In the genomic region with DNA sequence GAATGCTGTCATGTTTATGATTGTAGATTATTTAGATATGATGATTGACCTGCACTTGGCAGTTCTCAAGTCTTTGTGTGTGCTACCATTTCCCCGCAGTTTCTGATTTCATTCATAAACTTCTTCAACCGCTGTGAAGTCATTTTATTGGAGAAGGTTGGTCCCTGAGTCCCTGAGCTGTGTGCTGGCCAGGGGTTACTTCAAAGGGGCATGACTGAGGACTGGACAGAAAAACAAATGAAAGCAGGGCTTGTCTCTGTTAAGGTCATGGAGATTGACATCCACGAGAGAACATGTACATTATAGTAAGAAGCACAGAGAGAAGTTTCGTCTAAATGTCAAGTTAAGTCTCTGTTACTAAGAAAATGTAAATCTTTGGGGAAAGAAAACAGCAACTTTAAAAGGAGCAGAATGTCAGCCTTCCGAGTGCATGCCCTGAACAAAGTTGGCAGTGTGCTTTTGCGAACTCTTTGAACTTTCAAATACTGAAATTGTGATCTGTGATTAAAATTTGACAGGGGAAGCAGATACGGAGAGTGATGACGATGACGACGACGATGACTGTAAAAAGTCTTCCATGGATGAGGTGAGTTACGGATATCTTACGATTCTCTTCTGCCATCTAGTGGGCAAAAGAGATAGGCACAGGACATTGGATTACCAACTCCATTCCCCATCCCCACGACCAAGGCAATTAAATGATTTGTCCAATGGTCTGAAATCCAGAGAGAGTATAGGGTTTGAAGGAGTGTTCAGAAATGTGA, we compare ENCODE assay signal across 9 mouse cellular contexts.
DNase-seq lines count a peak whose midpoint lies in the region; ATAC-seq and TF ChIP-seq lines count a peak whose summit lies in the region.
"Had no signal": no experiment of that assay in that cellular context is flagged by ENCODE, and none has a peak within 500 bp of the region (broad histone marks: within the 10 kb centered on the region; RNA-seq: fewer than 3 reads in every experiment).

No protein-coding gene starts in this region.

- intact Hi-C loops in left cerebral cortex, postnatal 4 days (cut with DNase I), result loop anchor here (2.0 to 10.0 kb wide), 5 partner anchors 295 to 779 kb away; no protein-coding TSS in a partner anchor

- CTCF ChIA-PET in Patski (lab: Charles Lee), result interaction anchor here (0.9 to 3.4 kb wide), 9 partner anchors 10 to 685 kb away, joined by 3 to 12 read pairs (median 6); no protein-coding TSS in a partner anchor

- POLR2A ChIA-PET in Patski (lab: Charles Lee), result no interaction called here

- H3K9ac ChIP-seq in midbrain, postnatal 0 days (replicated peaks; ENCODE audit: low read length, poor library complexity, severe bottlenecking), result no peak overlapping the region
- H3K9ac ChIP-seq: liver, embryonic 13.5 days had no signal

- H3K27ac ChIP-seq in heart, embryonic 10.5 days, result no peak overlapping the region
- H3K27ac ChIP-seq in kidney, adult 2 months (ENCODE audit: insufficient read depth, low read depth, low read length), result no peak overlapping the region
- H3K27ac ChIP-seq in midbrain, postnatal 0 days (ENCODE audit: low read depth, low read length), result no peak overlapping the region
- H3K27ac ChIP-seq: liver, embryonic 13.5 days had no signal

- H3K36me3 ChIP-seq in heart, embryonic 10.5 days, result no peaks in the 10 kb centered on the region
- H3K36me3 ChIP-seq in kidney, adult 2 months (ENCODE audit: control insufficient read depth, insufficient read depth, low read length), result peaks cover 1% of the 10 kb centered on the region; the same call in 1 of the 2 replicates
- H3K36me3 ChIP-seq in midbrain, postnatal 0 days (ENCODE audit: insufficient read depth, low read length), result no peaks in the 10 kb centered on the region; the same call in 1 of the 2 replicates
- H3K36me3 ChIP-seq: liver, embryonic 13.5 days had no signal

- H3K4me2 ChIP-seq in midbrain, postnatal 0 days (ENCODE audit: low read depth, low read length, poor library complexity, severe bottlenecking), result peak overlapping the region; percentile 47
- H3K4me2 ChIP-seq: liver, embryonic 13.5 days had no signal

- no peaks in the 10 kb centered on the region for H3K9me3 ChIP-seq in heart, embryonic 10.5 days
- no peaks in the 10 kb centered on the region for H3K9me3 ChIP-seq in midbrain, postnatal 0 days (ENCODE audit: low read length)
- H3K9me3 ChIP-seq: liver, embryonic 13.5 days had no signal

- DNase-seq in CD4-positive, CD25-positive, alpha-beta regulatory T cell, adult 2 months (ENCODE audit: low read depth, low spot score), result peak; percentile 51
- no peak for DNase-seq in Patski (ENCODE audit: low read depth, low spot score)
- peak; percentile 86 for DNase-seq in embryo, embryonic 10 days (ENCODE audit: low spot score)
- DNase-seq in heart, embryonic 10.5 days (ENCODE audit: low spot score), result no peak
- DNase-seq in kidney, adult 2 months, result peak; percentile 63
- peak; percentile 22 for DNase-seq in left cerebral cortex, postnatal 4 days
- peak; percentile 87 for DNase-seq in midbrain, postnatal 0 days (ENCODE audit: low spot score)
- DNase-seq in spleen, adult 18-20 months, result no peak
- DNase-seq: liver, embryonic 13.5 days had no signal

- peak overlapping the region; percentile 41; the same call in 1 of the 2 replicates for H3K4me3 ChIP-seq in heart, embryonic 10.5 days
- no peak overlapping the region for H3K4me3 ChIP-seq in kidney, adult 2 months (ENCODE audit: insufficient read depth, low read depth, low read length)
- peak overlapping the region; percentile 22; the same call in 1 of the 2 replicates for H3K4me3 ChIP-seq in midbrain, postnatal 0 days (ENCODE audit: low read depth, low read length)
- H3K4me3 ChIP-seq: liver, embryonic 13.5 days had no signal

- 12% methylated on average over 14 of the region's 14 CpGs for WGBS in heart, embryonic 10.5 days
- 11% methylated on average over 14 of the region's 14 CpGs for WGBS in kidney, adult 2 months
- 10% methylated on average over 14 of the region's 14 CpGs for WGBS in midbrain, postnatal 0 days

- H3K27me3 ChIP-seq in Patski, result peaks cover 36% of the 10 kb centered on the region
- no peaks in the 10 kb centered on the region for H3K27me3 ChIP-seq in heart, embryonic 10.5 days (ENCODE audit: insufficient read depth, poor library complexity, severe bottlenecking)
- H3K27me3 ChIP-seq in kidney, adult 2 months (replicated peaks; ENCODE audit: control insufficient read depth, insufficient read depth, low read length), result no peaks in the 10 kb centered on the region
- H3K27me3 ChIP-seq in midbrain, postnatal 0 days (ENCODE audit: insufficient read depth, low read length), result no peaks in the 10 kb centered on the region
- H3K27me3 ChIP-seq: liver, embryonic 13.5 days had no signal

- in situ Hi-C loops in Patski (cut with MboI; ENCODE audit: low pct_unique_long_range_greater_than_20kb), result loop anchor here (5.0 to 10.0 kb wide), 2 partner anchors 645 to 783 kb away; no protein-coding TSS in a partner anchor

- ATAC-seq in Patski, result peak; percentile 73
- ATAC-seq in midbrain, postnatal 0 days (ENCODE audit: low FRiP score), result peak; percentile 65; the same call in 1 of the 2 replicates

- peak; percentile 73 for TF ChIP-seq CTCF in Patski (IDR thresholded peaks at IDR 0.05)
- TF ChIP-seq CTCF in kidney, adult 2 months (conservative IDR thresholded peaks at IDR 0.05; ENCODE audit: insufficient read depth, insufficient read length, low read depth, low read length), result peak; percentile 38
- TF ChIP-seq CTCF in midbrain, postnatal 0 days (IDR thresholded peaks at IDR 0.05), result peak; percentile 97

- no peak for TF ChIP-seq POLR2A in kidney, adult 2 months (IDR thresholded peaks at IDR 0.05; ENCODE audit: low read depth, low read length)

- H3K4me1 ChIP-seq in heart, embryonic 10.5 days, result peaks cover 4% of the 10 kb centered on the region; the same call in 1 of the 2 replicates
- peaks cover 4% of the 10 kb centered on the region; the same call in 1 of the 2 replicates for H3K4me1 ChIP-seq in kidney, adult 2 months (ENCODE audit: control insufficient read depth, insufficient read depth, low read length)
- H3K4me1 ChIP-seq in midbrain, postnatal 0 days (ENCODE audit: insufficient read depth, low read length), result no peaks in the 10 kb centered on the region; the same call in 1 of the 2 replicates
- H3K4me1 ChIP-seq: liver, embryonic 13.5 days had no signal

Comparison
In these comparisons a context has a peak if more than half of its experiments do, and no peak if none do; other contexts are left out.
1. DNase-seq: peak in CD4-positive, CD25-positive, alpha-beta regulatory T cell, adult 2 months (single experiment), embryo, embryonic 10 days (single experiment), kidney, adult 2 months (single experiment), left cerebral cortex, postnatal 4 days (single experiment) and midbrain, postnatal 0 days (single experiment); none in Patski (single experiment), heart, embryonic 10.5 days (single experiment) and spleen, adult 18-20 months (0 of 2).
2. CTCF ChIP-seq: peak in every context shown above with its lines; median percentile 97 in midbrain, postnatal 0 days; 73 in Patski; 38 in kidney, adult 2 months.